Mouse (Mus musculus): ENCODE measurements at regions not wholly inside any gene's neighbourhood (a gene's known extent, or its start where the extent isn't known, plus 50 kb on each side); places are given as distances from the start of the nearest gene placed in this dataset.

DNA sequence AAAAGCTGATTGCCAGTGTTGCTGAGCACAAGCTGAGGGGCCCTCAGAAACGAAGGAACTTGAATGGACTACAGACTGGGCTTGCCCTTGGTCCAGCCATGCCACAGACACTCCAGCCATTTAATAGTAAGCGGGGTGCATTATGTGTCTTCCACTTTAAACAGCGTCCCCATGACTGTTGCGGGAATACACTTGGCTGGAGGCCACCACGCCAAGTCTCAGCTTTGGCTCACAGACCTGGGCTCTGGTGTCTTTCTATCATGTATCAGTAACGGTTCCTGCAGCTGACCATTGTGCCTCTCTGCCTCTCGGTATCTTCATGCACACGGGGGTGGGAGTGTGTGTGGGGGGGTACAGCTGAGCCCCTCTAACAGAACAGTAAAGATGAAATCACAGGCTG lies 62.0 kb upstream of the Sdk2 start:
- H3K4me1 ChIP-seq (ENCODE audit: control insufficient read depth, insufficient read depth, low read length) = no peaks in the 10 kb centered on the region
- H3K27ac ChIP-seq (ENCODE audit: control insufficient read depth, insufficient read depth, low read depth, low read length) = no peak overlapping the region
- H3K4me3 ChIP-seq (ENCODE audit: control insufficient read depth, low read depth, low read length) = no peak overlapping the region
- no peaks in the 10 kb centered on the region for H3K36me3 ChIP-seq (ENCODE audit: control insufficient read depth, insufficient read depth, low read length)
- TF ChIP-seq CTCF (IDR thresholded peaks at IDR 0.05; ENCODE audit: control insufficient read depth, insufficient read depth, insufficient replicate concordance, low read depth, low read length) = no peak
- no peak for TF ChIP-seq POLR2A (IDR thresholded peaks at IDR 0.05; ENCODE audit: control insufficient read depth, low read depth, low read length)
- H3K27me3 ChIP-seq (ENCODE audit: control insufficient read depth, insufficient read depth, low read length) = no peaks in the 10 kb centered on the region

- no peaks in the 10 kb centered on the region for H3K36me3 ChIP-seq (ENCODE audit: control insufficient read depth, insufficient read depth, low read length)
- TF ChIP-seq CTCF (IDR thresholded peaks at IDR 0.05; ENCODE audit: control insufficient read depth, insufficient read depth, insufficient replicate concordance, low read depth, low read length) = no peak
- no peaks in the 10 kb centered on the region for H3K27me3 ChIP-seq (ENCODE audit: control insufficient read depth, insufficient read depth, low read length)
- H3K4me3 ChIP-seq (ENCODE audit: control insufficient read depth, low read depth, low read length) = no peak overlapping the region
- H3K4me1 ChIP-seq (ENCODE audit: control insufficient read depth, insufficient read depth, low read length) = no peaks in the 10 kb centered on the region
- no peak overlapping the region for H3K27ac ChIP-seq (ENCODE audit: control insufficient read depth, insufficient read depth, low read depth, low read length)
Measured at GRCm38 (mm10) chr11:114127426-114127825, 60.6 kb upstream of the Sdk2 start.

- no peak overlapping the region for H3K27ac ChIP-seq (ENCODE audit: control insufficient read depth, insufficient read depth, low read depth, low read length)
- no peak overlapping the region for H3K4me3 ChIP-seq (ENCODE audit: control insufficient read depth, low read depth, low read length)
- no peaks in the 10 kb centered on the region for H3K36me3 ChIP-seq (ENCODE audit: control insufficient read depth, insufficient read depth, low read length)
- TF ChIP-seq CTCF (IDR thresholded peaks at IDR 0.05; ENCODE audit: control insufficient read depth, insufficient read depth, insufficient replicate concordance, low read depth, low read length) (no peak), POLR2A (IDR thresholded peaks at IDR 0.05; ENCODE audit: control insufficient read depth, low read depth, low read length) (no peak)
- no peaks in the 10 kb centered on the region for H3K4me1 ChIP-seq (ENCODE audit: control insufficient read depth, insufficient read depth, low read length)
- no peaks in the 10 kb centered on the region for H3K27me3 ChIP-seq (ENCODE audit: control insufficient read depth, insufficient read depth, low read length)
Measured at GRCm38 (mm10) chr11:114122175-114122574, 55.3 kb upstream of the Sdk2 start.

GRCm38 (mm10) chr11:114119135-114119534 lies 52.3 kb upstream of the Sdk2 start:
- Histone ChIP-seq H3K27me3 (ENCODE audit: control insufficient read depth, insufficient read depth, low read length) (no peaks in the 10 kb centered on the region), H3K36me3 (ENCODE audit: control insufficient read depth, insufficient read depth, low read length) (no peaks in the 10 kb centered on the region), H3K4me1 (ENCODE audit: control insufficient read depth, insufficient read depth, low read length) (peaks cover 4% of the 10 kb centered on the region), H3K4me3 (ENCODE audit: control insufficient read depth, low read depth, low read length) (no peak overlapping the region), H3K27ac (ENCODE audit: control insufficient read depth, insufficient read depth, low read depth, low read length) (no peak overlapping the region)
- TF ChIP-seq CTCF (IDR thresholded peaks at IDR 0.05; ENCODE audit: control insufficient read depth, insufficient read depth, insufficient replicate concordance, low read depth, low read length) (no peak), POLR2A (IDR thresholded peaks at IDR 0.05; ENCODE audit: control insufficient read depth, low read depth, low read length) (no peak)
